Mouse (Mus musculus) neural tube, embryonic 15.5 days (tissue): Measurements from ENCODE around the gene Syn3. TPM values are rescaled to one million over a fixed set of nuclear protein-coding genes. Genes with fewer than 3 reads are reported as not detected.
A peak's percentile ranks its signal among the peaks of the same experiment; 100 is the strongest.

Source experiments
- ATAC-seq: fragments of 200-750 bp; cut with Nextera tagmentation; 2 replicates; pipeline ENCODE4 v1.8.0; 2017; ENCODE audit warnings: mild to moderate bottlenecking, moderate TSS enrichment, moderate library complexity; ENCODE audit not compliant: low FRiP score
- H3K27ac ChIP-seq: fragments of 300-500 bp; sonication (generic); replicated peaks from 2 replicates; pipeline ENCODE4 v1.5.1; 2015; ENCODE audit warnings: mild to moderate bottlenecking, inconsistent platforms
- H3K27me3 ChIP-seq: fragments of 300-500 bp; sonication (generic); replicated peaks from 2 replicates; pipeline ENCODE4 v1.6.1; 2015; ENCODE audit warnings: inconsistent platforms
- H3K36me3 ChIP-seq: fragments of 300-500 bp; sonication (generic); 2 replicates; pipeline ENCODE4 v1.6.1; 2015; ENCODE audit warnings: inconsistent platforms
- H3K4me1 ChIP-seq: fragments of 300-500 bp; sonication (generic); 2 replicates; pipeline ENCODE4 v1.6.1; 2015; ENCODE audit warnings: inconsistent platforms
- H3K4me2 ChIP-seq: fragments of 300-500 bp; sonication (generic); 2 replicates; pipeline ENCODE4 v1.6.1; 2015; ENCODE audit warnings: inconsistent platforms, mild to moderate bottlenecking, moderate library complexity
- H3K4me3 ChIP-seq: fragments of 300-500 bp; sonication (generic); replicated peaks from 2 replicates; pipeline ENCODE4 v1.5.1; 2015; ENCODE audit warnings: mild to moderate bottlenecking, inconsistent platforms
- H3K9ac ChIP-seq: fragments of 300-500 bp; sonication (generic); replicated peaks from 2 replicates; pipeline ENCODE4 v1.6.1; 2015; ENCODE audit warnings: mild to moderate bottlenecking, inconsistent platforms
- H3K9me3 ChIP-seq: fragments of 300-500 bp; sonication (generic); replicated peaks from 2 replicates; pipeline ENCODE4 v1.6.1; 2016; ENCODE audit warnings: inconsistent platforms
- WGBS: fragments of 180-500 bp; shearing (Covaris S2); methylation state at CpG from one replicate; pipeline ENCODE4 v1.1.7; 2015; ENCODE audit warnings: mixed read lengths; 5-methylcytosine and 5-hydroxymethylcytosine counted together
- polyA plus RNA-seq: library from polyadenylated mRNA; unstranded; fragments of >200 nt; fragmentation: Nextera tagmentation; extraction: Ambion mirVana; gene quantifications from 2 replicates; pipeline ENCODE4 v1.2.1, GENCODE M21; 2015

Syn3 gene
- polyA plus RNA-seq, 1 experiment from 2014 or later: 29.0 TPM

- WGBS: 80% methylated on average over 8 of the region's 8 CpGs
- no peak for ATAC-seq
- no peaks in the 10 kb centered on the region for H3K9me3 ChIP-seq
These were observed 340.3 kb downstream of the Syn3 start for GRCm38 (mm10) chr10:86158198-86158899.

DNA sequence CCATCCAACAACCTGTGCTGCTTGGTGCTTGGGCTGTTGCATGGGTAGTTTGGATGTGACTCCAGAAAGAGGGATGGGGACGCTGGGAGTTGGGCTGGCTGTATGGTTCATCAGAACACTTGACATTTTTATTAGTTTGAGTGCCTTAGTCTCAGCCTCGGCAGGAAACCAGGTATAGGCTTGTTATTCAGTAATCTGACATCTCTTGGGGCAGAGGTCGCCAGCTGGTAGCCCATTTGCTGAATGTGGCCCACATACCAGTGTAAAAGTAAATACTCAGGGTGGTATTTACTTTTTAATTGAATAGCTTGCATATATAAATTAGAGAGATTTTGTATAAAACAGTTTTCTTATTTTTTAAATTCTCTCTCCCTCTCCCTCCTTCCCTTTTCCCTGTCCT, 343.4 kb downstream of the Syn3 start:
- Histone ChIP-seq H3K27me3 (no peaks in the 10 kb centered on the region), H3K9me3 (no peaks in the 10 kb centered on the region), H3K4me2 (no peak overlapping the region), H3K4me3 (no peak overlapping the region), H3K27ac (no peak overlapping the region), H3K9ac (no peak overlapping the region), H3K36me3 (no peaks in the 10 kb centered on the region), H3K4me1 (no peaks in the 10 kb centered on the region)
- WGBS: 56% methylated on average over 3 of the region's 3 CpGs
- ATAC-seq: no peak

More at GRCm38 (mm10) chr10:86158198-86158899, 340.3 kb downstream of the Syn3 start:
- no peak overlapping the region for H3K4me2 ChIP-seq
- H3K36me3 ChIP-seq: no peaks in the 10 kb centered on the region
- no peak overlapping the region for H3K4me3 ChIP-seq
- H3K4me1 ChIP-seq: no peaks in the 10 kb centered on the region
- H3K27ac ChIP-seq: no peak overlapping the region
- H3K27me3 ChIP-seq: no peaks in the 10 kb centered on the region
- H3K9ac ChIP-seq: no peak overlapping the region

DNA sequence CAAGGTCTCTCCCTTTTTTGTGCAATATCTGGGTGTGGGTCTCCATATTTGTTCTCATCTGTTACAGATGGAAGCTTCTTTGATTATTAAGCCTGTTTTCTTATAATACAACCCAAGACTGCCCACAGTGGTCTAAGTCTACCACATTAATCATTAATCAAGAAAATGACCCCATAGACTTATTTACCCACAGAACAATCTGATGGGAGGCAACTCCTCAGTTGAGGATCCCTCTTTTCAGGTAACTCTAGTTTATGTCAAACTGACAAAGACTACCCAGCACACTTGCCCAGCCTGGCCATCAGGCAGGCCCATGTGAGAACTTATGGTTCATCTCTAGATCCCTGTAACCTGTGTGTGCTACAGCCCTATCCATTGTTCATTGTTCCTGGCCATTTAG, 345.5 kb downstream of the Syn3 start:
- H3K4me2 ChIP-seq: no peak overlapping the region
- H3K9me3 ChIP-seq: no peaks in the 10 kb centered on the region
- no peaks in the 10 kb centered on the region for H3K27me3 ChIP-seq
- no peak overlapping the region for H3K9ac ChIP-seq
- no peak overlapping the region for H3K27ac ChIP-seq
- H3K36me3 ChIP-seq: no peaks in the 10 kb centered on the region
- H3K4me3 ChIP-seq: no peak overlapping the region
- H3K4me1 ChIP-seq: 0 out of 2 replicates have a peak, but pooled peaks cover 7% of the 10 kb centered on the region
- ATAC-seq: no peak

DNA sequence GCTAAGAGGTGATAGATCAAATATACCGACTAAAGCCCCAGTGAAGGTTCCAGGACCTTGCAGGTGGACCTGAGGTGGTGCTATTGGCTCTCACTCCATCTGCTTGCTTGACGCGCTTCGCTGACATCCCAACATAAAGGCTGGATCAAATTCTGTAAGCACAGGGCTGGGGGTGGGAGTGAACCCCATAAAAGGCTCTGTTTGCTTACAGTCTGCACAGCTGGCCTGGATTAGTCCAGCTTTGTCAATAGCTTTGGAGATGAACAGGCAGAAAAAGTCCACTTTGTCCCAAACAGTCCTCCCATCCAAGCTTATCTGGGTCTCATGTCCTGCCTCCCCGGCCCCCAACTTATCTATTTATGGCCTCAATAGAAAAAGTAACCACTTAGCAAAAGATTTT, 347.3 kb downstream of the Syn3 start:
- H3K4me1 ChIP-seq: 0 out of 2 replicates have a peak, but pooled peaks cover 7% of the 10 kb centered on the region
- H3K27ac ChIP-seq: no peak overlapping the region
- H3K4me3 ChIP-seq: no peak overlapping the region
- no peak overlapping the region for H3K9ac ChIP-seq
- H3K27me3 ChIP-seq: no peaks in the 10 kb centered on the region
- H3K4me2 ChIP-seq: no peak overlapping the region
- no peak for ATAC-seq
- H3K9me3 ChIP-seq: no peaks in the 10 kb centered on the region
- no peaks in the 10 kb centered on the region for H3K36me3 ChIP-seq
- WGBS: 89% methylated on average over 5 of the region's 5 CpGs

- Histone ChIP-seq H3K9me3 (no peaks in the 10 kb centered on the region), H3K36me3 (no peaks in the 10 kb centered on the region), H3K27me3 (no peaks in the 10 kb centered on the region), H3K4me2 (no peak overlapping the region), H3K27ac (no peak overlapping the region), H3K9ac (no peak overlapping the region), H3K4me1 (0 out of 2 replicates have a peak, but pooled peaks cover 7% of the 10 kb centered on the region), H3K4me3 (no peak overlapping the region)
- WGBS: 59% methylated on average over 1 of the region's 1 CpGs
- no peak for ATAC-seq
These were observed 348.6 kb downstream of the Syn3 start for GRCm38 (mm10) chr10:86150076-86150475.

GRCm38 (mm10) chr10:86149029-86149818, 349.5 kb downstream of the Syn3 start:
- Histone ChIP-seq H3K36me3 (no peaks in the 10 kb centered on the region), H3K4me3 (no peak overlapping the region), H3K9me3 (no peaks in the 10 kb centered on the region), H3K9ac (no peak overlapping the region), H3K27ac (peak overlapping the region; percentile 48), H3K4me2 (no peak overlapping the region), H3K4me1 (0 out of 2 replicates have a peak, but pooled peaks cover 7% of the 10 kb centered on the region), H3K27me3 (no peaks in the 10 kb centered on the region)
- 42% methylated on average over 3 of the region's 3 CpGs for WGBS
- ATAC-seq: peak; percentile 87

GRCm38 (mm10) chr10:86139061-86139681, 359.5 kb downstream of the Syn3 start:
- no peak for ATAC-seq
- Histone ChIP-seq H3K27me3 (no peaks in the 10 kb centered on the region), H3K4me2 (no peak overlapping the region), H3K9ac (no peak overlapping the region), H3K36me3 (no peaks in the 10 kb centered on the region), H3K4me3 (no peak overlapping the region), H3K9me3 (no peaks in the 10 kb centered on the region), H3K27ac (no peak overlapping the region), H3K4me1 (no peaks in the 10 kb centered on the region)
- whole genome bisulfite sequencing: 85% methylated on average over 8 of the region's 8 CpGs

- no peaks in the 10 kb centered on the region for H3K27me3 ChIP-seq
- H3K9me3 ChIP-seq: no peaks in the 10 kb centered on the region
- no peaks in the 10 kb centered on the region for H3K36me3 ChIP-seq
- H3K4me1 ChIP-seq: no peaks in the 10 kb centered on the region
- H3K4me2 ChIP-seq: no peak overlapping the region
- H3K9ac ChIP-seq: no peak overlapping the region
- 53% methylated on average over 5 of the region's 5 CpGs for WGBS
- no peak overlapping the region for H3K27ac ChIP-seq
- ATAC-seq: no peak
- H3K4me3 ChIP-seq: no peak overlapping the region
These were observed 361.0 kb downstream of the Syn3 start for GRCm38 (mm10) chr10:86137589-86138173.

DNA sequence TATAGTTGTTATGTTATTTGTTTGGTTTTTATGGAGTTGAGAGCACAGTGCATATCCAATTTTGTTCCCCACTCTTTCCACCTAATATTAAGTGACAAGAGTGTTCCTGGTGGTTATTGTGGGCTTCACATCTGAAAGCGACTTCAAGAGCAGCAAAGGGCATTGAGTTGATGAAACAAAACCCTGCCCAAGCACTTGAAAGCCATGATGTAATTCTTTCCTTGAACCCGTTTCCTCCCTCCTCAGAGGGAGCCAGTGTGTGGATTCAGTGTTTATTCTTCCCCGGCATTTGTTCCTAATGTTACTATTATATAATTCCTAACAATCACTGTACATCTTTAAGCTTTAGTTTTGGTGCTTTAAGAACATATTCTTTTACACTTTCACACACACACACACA, 361.6 kb downstream of the Syn3 start:
- WGBS: 70% methylated on average over 3 of the region's 3 CpGs
- Histone ChIP-seq H3K36me3 (no peaks in the 10 kb centered on the region), H3K4me2 (no peak overlapping the region), H3K4me1 (no peaks in the 10 kb centered on the region), H3K9me3 (no peaks in the 10 kb centered on the region), H3K4me3 (no peak overlapping the region), H3K9ac (no peak overlapping the region), H3K27ac (no peak overlapping the region), H3K27me3 (no peaks in the 10 kb centered on the region)
- ATAC-seq: no peak

- no peak overlapping the region for H3K4me3 ChIP-seq
- H3K27ac ChIP-seq: no peak overlapping the region
- H3K9ac ChIP-seq: no peak overlapping the region
- no peaks in the 10 kb centered on the region for H3K36me3 ChIP-seq
- no peak overlapping the region for H3K4me2 ChIP-seq
- no peaks in the 10 kb centered on the region for H3K27me3 ChIP-seq
- no peaks in the 10 kb centered on the region for H3K9me3 ChIP-seq
- no peak for ATAC-seq
- H3K4me1 ChIP-seq: no peaks in the 10 kb centered on the region
- WGBS: 96% methylated on average over 1 of the region's 1 CpGs
These were observed 362.4 kb downstream of the Syn3 start for GRCm38 (mm10) chr10:86136249-86136648.

- no peaks in the 10 kb centered on the region for H3K4me1 ChIP-seq
- 87% methylated on average over 6 of the region's 6 CpGs for WGBS
- H3K36me3 ChIP-seq: no peaks in the 10 kb centered on the region
- no peak for ATAC-seq
- H3K4me2 ChIP-seq: no peak overlapping the region
- H3K9me3 ChIP-seq: no peaks in the 10 kb centered on the region
- H3K27me3 ChIP-seq: no peaks in the 10 kb centered on the region
- H3K9ac ChIP-seq: no peak overlapping the region
- H3K4me3 ChIP-seq: no peak overlapping the region
- H3K27ac ChIP-seq: no peak overlapping the region
These were observed 363.8 kb downstream of the Syn3 start for GRCm38 (mm10) chr10:86134848-86135247.
